Mouse (Mus musculus): ENCODE results near the gene Rpgrip1l. TPM values are rescaled to one million over a fixed set of nuclear protein-coding genes. Genes with fewer than 3 reads are reported as not detected.

Rpgrip1l gene
- polyA plus RNA-seq, 1 experiment = 0.27 TPM

DNA sequence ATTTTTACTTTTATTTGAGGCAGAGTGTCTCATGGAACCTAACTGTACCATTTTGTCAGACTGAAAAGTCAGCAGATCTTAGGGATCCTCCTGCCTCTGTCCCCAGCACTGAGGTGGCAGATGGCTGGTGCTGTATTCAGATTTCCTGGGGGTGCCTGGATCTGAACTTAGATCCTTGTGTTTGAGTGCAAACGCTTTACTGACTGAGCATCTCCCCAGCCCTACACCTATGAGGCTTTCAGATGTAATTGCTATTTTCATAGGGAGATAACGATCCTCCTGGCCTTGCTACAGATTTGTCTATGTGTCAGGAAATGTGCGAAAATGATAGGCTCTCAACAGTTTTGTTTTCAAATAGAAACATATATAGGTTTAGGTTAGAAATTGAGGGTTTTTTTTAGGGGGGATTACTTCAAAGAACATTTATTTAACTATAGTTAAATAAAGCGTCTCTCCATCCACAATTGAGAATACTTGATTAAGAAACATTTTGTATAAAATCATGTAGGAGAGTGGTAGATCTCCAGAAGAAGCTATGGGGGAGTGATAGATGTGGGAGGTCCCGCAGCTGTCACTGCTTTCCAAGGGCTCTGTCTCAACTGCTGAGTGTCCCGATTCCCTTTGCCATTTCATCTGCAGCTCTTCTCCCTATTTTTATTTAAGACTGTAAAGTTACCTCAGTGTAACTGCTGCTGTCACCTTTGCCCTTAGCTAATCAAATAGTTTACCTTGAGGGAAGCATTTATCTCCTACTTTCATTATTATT, 25.5 kb upstream of the Rpgrip1l start:
- H3K27me3 ChIP-seq (replicated peaks) = no peaks in the 10 kb centered on the region
- peaks cover 23% of the 10 kb centered on the region for H3K4me1 ChIP-seq
- H3K36me3 ChIP-seq (replicated peaks; ENCODE audit: low read length) = peaks cover 39% of the 10 kb centered on the region
- H3K9me3 ChIP-seq = peaks cover 4% of the 10 kb centered on the region; the same call in 1 of the 2 replicates
- TF ChIP-seq FLI1 (IDR thresholded peaks at IDR 0.05; ENCODE audit: low read length) (no peak), GATA1 (IDR thresholded peaks at IDR 0.05; ENCODE audit: borderline replicate concordance, low read length) (no peak)
- no peak overlapping the region for H3K4me3 ChIP-seq (replicated peaks)

DNA sequence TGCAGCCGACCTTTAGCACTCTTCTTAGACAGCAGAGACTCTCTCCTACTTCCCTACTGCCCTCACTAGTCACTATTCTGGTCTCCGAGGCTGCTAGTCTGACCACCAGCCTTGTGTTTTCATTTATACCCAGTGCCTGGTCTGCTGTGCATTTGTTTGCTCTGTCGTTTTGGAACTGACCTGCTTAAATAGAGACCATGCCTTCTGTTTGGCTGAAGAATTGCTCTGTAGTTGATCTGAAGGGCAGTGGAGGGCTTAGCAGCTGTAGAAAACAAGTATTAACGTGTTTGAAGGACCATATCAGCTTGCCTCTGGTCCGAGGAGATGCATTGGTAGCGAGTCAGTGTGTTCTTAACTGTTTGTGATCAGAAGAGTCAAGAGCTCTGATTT, 16.4 kb upstream of the Rpgrip1l start:
- Histone ChIP-seq H3K4me1 (peaks cover 24% of the 10 kb centered on the region), H3K36me3 (replicated peaks; ENCODE audit: low read length) (peaks cover 32% of the 10 kb centered on the region), H3K4me3 (replicated peaks) (no peak overlapping the region), H3K27me3 (replicated peaks) (no peaks in the 10 kb centered on the region), H3K9me3 (no peaks in the 10 kb centered on the region)
- no peak for TF ChIP-seq FLI1 (IDR thresholded peaks at IDR 0.05; ENCODE audit: low read length)
- no peak for TF ChIP-seq GATA1 (IDR thresholded peaks at IDR 0.05; ENCODE audit: borderline replicate concordance, low read length)

DNA sequence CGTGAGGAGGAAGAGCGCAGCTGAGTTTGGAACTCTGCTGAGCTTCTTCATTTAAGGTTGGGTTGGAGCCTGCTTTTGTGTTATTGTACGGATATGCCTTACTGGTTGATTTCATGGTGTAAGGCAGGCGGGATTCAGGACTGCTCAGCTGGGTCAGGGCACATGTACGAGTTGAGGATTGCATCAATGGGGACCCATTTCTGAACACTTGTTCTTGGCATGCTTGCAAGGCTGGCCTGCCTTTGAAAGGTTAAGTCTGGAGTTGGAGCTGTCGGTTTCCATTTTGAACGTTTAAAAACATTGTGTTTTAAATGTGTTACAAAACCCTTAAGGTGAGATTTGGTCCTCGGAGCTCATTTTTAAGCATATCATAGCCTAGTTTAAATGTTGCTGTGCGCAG, 16.0 kb upstream of the Rpgrip1l start:
- TF ChIP-seq GATA1 (IDR thresholded peaks at IDR 0.05; ENCODE audit: borderline replicate concordance, low read length) (no peak), FLI1 (IDR thresholded peaks at IDR 0.05; ENCODE audit: low read length) (no peak)
- Histone ChIP-seq H3K4me1 (peaks cover 24% of the 10 kb centered on the region), H3K4me3 (replicated peaks) (no peak overlapping the region), H3K36me3 (replicated peaks; ENCODE audit: low read length) (peaks cover 33% of the 10 kb centered on the region), H3K27me3 (replicated peaks) (no peaks in the 10 kb centered on the region), H3K9me3 (no peaks in the 10 kb centered on the region)

DNA sequence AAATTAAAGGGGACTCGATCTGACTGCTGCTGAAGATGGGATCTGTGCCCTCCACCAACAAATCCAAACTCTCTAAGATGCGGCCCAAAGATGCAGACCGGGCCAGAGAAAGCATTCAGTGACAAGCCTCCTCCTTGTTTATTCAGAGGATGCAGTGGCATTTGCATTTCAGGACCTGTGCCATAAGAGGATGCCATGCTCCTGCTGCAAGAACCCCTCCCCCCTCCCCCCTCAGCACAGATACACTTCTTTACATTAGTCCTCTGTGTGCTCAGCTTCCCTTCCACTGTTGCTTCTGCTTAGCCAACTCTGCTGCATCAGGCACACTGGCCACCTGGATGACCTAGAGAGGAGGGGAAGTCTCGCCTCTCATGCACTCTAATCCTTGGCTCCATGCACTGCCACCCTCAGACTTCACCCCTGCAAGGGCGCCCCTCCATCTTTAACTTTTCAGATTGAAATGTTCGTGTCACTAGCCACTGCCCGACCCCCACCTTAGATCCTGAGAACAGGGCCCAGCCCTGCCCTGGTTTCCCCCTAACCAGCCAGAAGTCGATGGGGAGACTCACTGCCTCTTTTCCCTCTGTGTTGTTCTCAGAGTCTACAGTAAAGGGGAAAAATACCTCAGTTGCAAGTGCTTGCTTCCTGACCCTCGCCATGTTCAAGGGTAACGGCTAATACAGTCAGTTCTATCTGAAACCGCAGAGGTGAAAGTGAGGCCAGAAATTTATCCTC, 14.6 kb upstream of the Rpgrip1l start:
- H3K4me3 ChIP-seq (replicated peaks) = no peak overlapping the region
- H3K27me3 ChIP-seq (replicated peaks) = no peaks in the 10 kb centered on the region
- peaks cover 42% of the 10 kb centered on the region for H3K36me3 ChIP-seq (replicated peaks; ENCODE audit: low read length)
- H3K4me1 ChIP-seq = peaks cover 30% of the 10 kb centered on the region
- no peaks in the 10 kb centered on the region for H3K9me3 ChIP-seq
- TF ChIP-seq GATA1 (IDR thresholded peaks at IDR 0.05; ENCODE audit: borderline replicate concordance, low read length) = no peak
- TF ChIP-seq FLI1 (IDR thresholded peaks at IDR 0.05; ENCODE audit: low read length) = no peak

DNA sequence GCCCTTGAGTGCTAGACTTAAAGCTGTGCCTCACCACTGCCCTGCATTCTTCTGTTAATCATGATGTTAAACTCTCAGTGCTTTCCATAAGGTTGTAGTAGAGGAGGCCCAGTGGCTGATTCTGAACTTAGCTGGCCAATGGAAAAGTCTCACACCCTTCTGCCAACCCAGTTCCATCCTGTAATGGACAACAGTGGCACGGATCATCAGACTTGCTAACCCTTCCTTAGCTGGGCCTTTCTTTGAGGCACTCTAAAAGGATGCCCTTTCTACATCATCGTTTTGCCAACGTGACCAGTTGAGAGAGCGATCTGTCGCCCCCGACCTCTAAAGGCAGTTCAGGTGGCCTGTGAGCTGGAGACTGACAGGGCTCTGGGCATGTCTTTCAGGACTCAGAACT, 13.9 kb upstream of the Rpgrip1l start:
- Histone ChIP-seq H3K27me3 (replicated peaks) (no peaks in the 10 kb centered on the region), H3K36me3 (replicated peaks; ENCODE audit: low read length) (peaks cover 48% of the 10 kb centered on the region), H3K4me1 (peaks cover 35% of the 10 kb centered on the region), H3K9me3 (no peaks in the 10 kb centered on the region), H3K4me3 (replicated peaks) (no peak overlapping the region)
- no peak for TF ChIP-seq GATA1 (IDR thresholded peaks at IDR 0.05; ENCODE audit: borderline replicate concordance, low read length)
- no peak for TF ChIP-seq FLI1 (IDR thresholded peaks at IDR 0.05; ENCODE audit: low read length)

- no peak overlapping the region for H3K4me3 ChIP-seq (replicated peaks)
- TF ChIP-seq GATA1 (IDR thresholded peaks at IDR 0.05; ENCODE audit: borderline replicate concordance, low read length) = no peak
- TF ChIP-seq FLI1 (IDR thresholded peaks at IDR 0.05; ENCODE audit: low read length) = no peak
- H3K9me3 ChIP-seq = no peaks in the 10 kb centered on the region
- peaks cover 37% of the 10 kb centered on the region for H3K4me1 ChIP-seq
- H3K36me3 ChIP-seq (replicated peaks; ENCODE audit: low read length) = peaks cover 55% of the 10 kb centered on the region
- no peaks in the 10 kb centered on the region for H3K27me3 ChIP-seq (replicated peaks)
Observed at GRCm38 (mm10) chr8:91326018-91326417, 13.0 kb upstream of the Rpgrip1l start.

GRCm38 (mm10) chr8:91324916-91325315, 11.9 kb upstream of the Rpgrip1l start:
- TF ChIP-seq GATA1 (IDR thresholded peaks at IDR 0.05; ENCODE audit: borderline replicate concordance, low read length) (no peak), FLI1 (IDR thresholded peaks at IDR 0.05; ENCODE audit: low read length) (no peak)
- peaks cover 58% of the 10 kb centered on the region for H3K36me3 ChIP-seq (replicated peaks; ENCODE audit: low read length)
- no peaks in the 10 kb centered on the region for H3K27me3 ChIP-seq (replicated peaks)
- H3K4me3 ChIP-seq (replicated peaks) = no peak overlapping the region
- H3K4me1 ChIP-seq = peaks cover 40% of the 10 kb centered on the region
- H3K9me3 ChIP-seq = no peaks in the 10 kb centered on the region

DNA sequence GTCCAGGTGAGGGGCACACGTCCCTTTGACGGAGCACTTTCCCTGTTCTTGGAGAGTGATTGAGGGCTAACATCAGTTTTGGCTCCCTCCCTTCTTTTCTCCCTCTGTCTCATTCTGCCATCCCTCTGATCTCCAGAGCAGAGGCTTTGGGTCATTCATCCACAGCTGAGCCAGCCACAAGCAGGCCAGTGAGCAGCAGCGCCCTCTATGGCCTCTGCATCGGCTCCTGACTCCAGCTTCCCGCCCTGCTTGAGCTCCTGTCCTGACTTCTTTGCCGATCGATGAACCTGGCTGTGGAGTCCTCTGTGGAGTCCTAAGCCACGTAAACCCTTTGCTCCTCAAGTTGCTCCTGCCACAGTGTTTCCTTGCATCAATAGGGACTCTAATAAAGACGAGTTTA, 11.2 kb upstream of the Rpgrip1l start:
- no peaks in the 10 kb centered on the region for H3K27me3 ChIP-seq (replicated peaks)
- no peak overlapping the region for H3K4me3 ChIP-seq (replicated peaks)
- H3K36me3 ChIP-seq (replicated peaks; ENCODE audit: low read length) = peaks cover 60% of the 10 kb centered on the region
- peaks cover 46% of the 10 kb centered on the region for H3K4me1 ChIP-seq
- H3K9me3 ChIP-seq = no peaks in the 10 kb centered on the region
- TF ChIP-seq FLI1 (IDR thresholded peaks at IDR 0.05; ENCODE audit: low read length) (no peak), GATA1 (IDR thresholded peaks at IDR 0.05; ENCODE audit: borderline replicate concordance, low read length) (no peak)

- Histone ChIP-seq H3K27me3 (replicated peaks) (no peaks in the 10 kb centered on the region), H3K9me3 (no peaks in the 10 kb centered on the region), H3K4me3 (replicated peaks) (no peak overlapping the region), H3K4me1 (peaks cover 50% of the 10 kb centered on the region), H3K36me3 (replicated peaks; ENCODE audit: low read length) (peaks cover 56% of the 10 kb centered on the region)
- TF ChIP-seq FLI1 (IDR thresholded peaks at IDR 0.05; ENCODE audit: low read length) (no peak), GATA1 (IDR thresholded peaks at IDR 0.05; ENCODE audit: borderline replicate concordance, low read length) (no peak)
Observed at GRCm38 (mm10) chr8:91323511-91323910, 10.4 kb upstream of the Rpgrip1l start.
